Mouse (Mus musculus) common myeloid progenitor, adult 5-6 weeks (primary cell): ENCODE data around the gene Stk4. TPM values are rescaled to one million over a fixed set of nuclear protein-coding genes. Genes with fewer than 3 reads are reported as not detected.

ENCODE experiments used
- ATAC-seq: replicated peaks from 2 replicates; pipeline ENCODE4 v1.8.0; 2016; ENCODE audit warnings: low read depth, mild to moderate bottlenecking, moderate TSS enrichment, inconsistent platforms; ENCODE audit not compliant: poor library complexity, severe bottlenecking
- total RNA-seq: library from RNA; stranded (forward); fragments of 200-1000, 187-1606 nt; gene quantifications from 2 replicates; pipeline ENCODE4 v1.2.3, GENCODE M21; 2017

Stk4 gene
- total RNA-seq, 1 experiment from 2014 or later, result 208 TPM

DNA sequence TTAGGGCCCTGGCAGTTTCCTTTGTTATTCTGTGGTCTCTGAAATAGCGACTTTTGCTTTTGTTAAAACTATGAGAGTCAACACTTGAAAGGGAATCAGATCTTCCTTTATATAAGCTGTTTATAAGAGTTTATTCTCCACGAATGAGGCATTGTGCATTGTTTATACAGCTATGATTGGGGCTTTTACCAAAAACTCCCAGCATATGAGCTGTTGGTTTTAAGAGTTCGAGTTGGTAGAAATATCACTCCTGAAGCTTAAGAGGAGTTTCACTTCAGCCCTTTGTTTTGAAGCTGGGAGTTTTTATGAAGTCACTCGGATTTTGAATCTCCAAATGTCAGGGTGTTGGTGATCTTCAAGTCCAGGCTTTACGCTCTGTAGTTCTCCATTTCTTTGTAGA is 7.8 kb downstream of the Stk4 start:
- no peak for ATAC-seq

DNA sequence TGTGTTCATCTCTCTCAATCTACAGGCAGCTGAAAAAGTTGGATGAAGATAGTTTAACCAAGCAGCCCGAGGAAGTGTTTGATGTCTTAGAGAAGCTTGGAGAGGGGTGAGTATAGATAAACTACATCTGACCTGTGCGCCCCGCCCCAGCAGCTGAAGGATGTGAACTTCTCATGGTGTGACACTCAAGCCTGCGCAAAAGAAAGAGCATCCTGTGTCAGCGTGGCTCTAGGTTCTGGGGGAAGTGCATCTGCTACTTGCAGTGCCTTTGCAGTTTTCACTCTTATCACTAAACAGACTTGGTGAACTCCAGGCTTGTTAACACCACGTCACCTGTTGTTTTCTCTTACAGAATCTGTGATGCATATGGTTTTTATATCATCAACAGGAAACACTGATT is 9.4 kb downstream of the Stk4 start:
- ATAC-seq, result no peak

DNA sequence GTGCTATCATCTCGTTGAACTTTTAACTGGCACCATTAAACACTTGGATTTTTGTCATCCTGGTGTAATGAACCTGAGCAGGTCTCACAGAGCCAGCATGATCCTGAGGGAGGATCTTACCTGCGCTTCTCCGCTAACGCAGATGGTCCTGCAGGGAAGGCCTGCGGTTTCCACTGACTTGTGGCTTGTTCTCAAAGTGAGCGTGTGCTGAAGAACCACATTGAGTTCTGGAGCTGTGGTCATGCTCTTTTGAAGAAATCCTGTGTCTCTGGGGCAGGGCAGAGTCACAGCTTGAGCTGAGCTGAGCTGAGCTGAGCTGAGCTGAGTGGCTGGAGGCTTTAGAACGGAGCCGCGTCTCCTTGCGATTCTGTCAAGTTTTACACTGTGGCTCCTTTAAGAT is 11.5 kb downstream of the Stk4 start:
- no peak for ATAC-seq

GRCm38 (mm10) chr2:164082175-164082574 is 12.1 kb downstream of the Stk4 start:
- no peak for ATAC-seq

GRCm38 (mm10) chr2:164083609-164084341 is 13.7 kb downstream of the Stk4 start:
- peak; percentile 88 for ATAC-seq

GRCm38 (mm10) chr2:164084342-164084700 is 14.2 kb downstream of the Stk4 start:
- peak; percentile 5; the same call in 1 of the 2 replicates for ATAC-seq

DNA sequence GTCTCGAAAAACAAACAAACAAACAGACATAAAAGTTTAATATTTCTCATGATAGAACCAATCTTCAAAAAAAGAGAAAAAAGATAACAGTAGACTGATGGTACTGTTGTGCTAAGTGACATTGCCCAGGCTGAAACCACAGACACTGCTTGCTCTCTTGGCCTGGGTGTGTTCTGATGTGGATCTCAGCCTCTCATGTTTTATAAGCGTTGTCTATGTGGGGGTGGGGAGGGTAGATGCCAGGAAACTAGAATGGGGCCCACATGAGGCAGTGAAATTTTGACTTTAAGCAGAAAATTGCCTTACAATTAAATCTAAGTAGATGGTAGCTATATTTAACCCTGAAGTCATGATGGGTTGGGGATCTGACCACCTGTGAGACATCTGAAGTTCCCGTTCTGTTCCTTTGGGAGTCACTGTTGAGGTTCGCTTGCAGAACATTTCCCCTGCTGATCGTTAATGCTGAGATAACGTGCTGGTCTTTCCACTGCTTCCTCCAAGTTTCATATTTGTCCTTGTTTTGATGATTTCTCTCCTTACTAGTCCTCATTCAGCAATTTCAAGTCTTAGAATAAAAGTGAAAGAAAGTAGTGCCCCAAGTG is 17.4 kb downstream of the Stk4 start:
- no peak for ATAC-seq

DNA sequence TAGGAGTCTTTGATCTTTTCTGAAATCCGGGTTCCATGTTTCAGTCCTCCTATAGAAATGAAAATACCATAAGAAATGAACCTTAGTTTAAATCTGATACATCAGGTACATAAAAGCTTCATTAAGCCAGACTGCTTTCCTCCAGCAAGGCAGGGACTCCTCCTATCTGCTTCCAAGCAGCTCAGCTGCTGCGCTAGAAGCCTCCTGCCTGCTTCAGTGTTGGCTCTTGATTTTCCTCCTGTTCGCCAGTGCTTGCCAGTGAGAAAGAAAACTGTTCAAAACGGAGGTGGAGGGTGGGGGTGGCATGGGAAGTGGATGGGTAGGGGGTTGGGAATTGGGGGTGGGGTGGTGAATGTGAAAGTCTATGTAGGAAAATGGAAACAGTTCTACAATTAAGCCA is 19.4 kb downstream of the Stk4 start:
- no peak for ATAC-seq

DNA sequence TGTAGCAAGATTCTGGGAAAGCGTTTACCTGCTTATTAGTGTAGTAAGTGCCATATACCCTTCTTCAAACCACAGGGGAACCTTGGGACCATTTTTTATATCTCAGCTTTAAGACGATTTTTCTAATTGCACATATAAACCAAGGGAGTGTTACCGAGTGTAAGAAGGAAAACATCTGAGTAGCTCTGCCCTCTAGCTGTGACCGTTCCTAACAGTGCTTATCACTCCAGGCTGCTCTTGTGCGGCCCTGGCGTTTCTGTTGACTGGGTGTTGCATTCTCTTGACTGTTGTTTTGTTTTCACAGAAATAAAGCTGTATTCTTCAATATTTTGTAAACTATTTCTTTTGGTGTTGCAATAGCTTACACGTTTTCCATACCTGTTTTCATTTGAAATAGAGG is 24.0 kb downstream of the Stk4 start:
- peak; percentile 79 for ATAC-seq

GRCm38 (mm10) chr2:164098603-164099250 is 28.6 kb downstream of the Stk4 start:
- ATAC-seq, result no peak

DNA sequence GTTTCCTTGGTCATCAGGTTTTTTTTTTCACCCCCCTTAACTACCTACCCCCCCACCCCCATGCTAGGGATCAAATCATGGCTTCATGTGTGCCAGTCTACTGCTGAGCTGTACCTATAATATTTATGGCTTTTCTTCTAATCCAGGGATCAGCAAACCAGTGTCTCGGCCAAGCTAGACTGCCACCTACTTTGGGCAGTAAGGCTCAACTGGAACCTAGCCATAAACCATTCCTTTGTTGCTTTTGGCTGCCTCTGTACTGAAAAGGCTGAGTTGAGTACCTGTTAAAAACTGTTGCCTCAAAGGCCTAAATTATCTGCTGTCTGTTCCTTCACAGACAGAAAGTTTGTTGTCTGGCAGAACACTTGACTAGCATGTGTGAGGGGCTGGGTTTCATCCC is 31.8 kb downstream of the Stk4 start:
- ATAC-seq, result no peak

DNA sequence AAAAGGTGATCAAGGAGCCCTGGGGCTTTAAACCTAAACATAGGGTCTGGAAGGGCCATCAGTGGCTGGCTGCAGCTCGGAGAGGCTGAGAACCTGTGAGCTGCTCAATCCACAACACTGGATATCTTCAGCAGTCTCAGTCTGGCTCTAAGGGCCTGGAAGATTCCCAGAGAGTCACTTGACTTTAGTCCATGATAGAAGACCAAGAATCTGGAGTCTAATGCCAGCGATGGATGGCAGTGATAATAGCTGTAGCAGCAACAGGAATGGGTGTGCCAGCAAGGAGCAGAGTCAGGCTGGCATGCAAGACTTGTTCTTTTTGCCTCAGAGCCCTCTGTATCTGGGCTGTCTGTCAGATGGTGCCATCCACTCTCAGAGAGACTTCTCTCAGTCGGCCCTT is 32.2 kb downstream of the Stk4 start:
- no peak for ATAC-seq

- peak; percentile 70; the same call in 1 of the 2 replicates for ATAC-seq
These were observed 33.4 kb downstream of the Stk4 start for GRCm38 (mm10) chr2:164103501-164103900.

DNA sequence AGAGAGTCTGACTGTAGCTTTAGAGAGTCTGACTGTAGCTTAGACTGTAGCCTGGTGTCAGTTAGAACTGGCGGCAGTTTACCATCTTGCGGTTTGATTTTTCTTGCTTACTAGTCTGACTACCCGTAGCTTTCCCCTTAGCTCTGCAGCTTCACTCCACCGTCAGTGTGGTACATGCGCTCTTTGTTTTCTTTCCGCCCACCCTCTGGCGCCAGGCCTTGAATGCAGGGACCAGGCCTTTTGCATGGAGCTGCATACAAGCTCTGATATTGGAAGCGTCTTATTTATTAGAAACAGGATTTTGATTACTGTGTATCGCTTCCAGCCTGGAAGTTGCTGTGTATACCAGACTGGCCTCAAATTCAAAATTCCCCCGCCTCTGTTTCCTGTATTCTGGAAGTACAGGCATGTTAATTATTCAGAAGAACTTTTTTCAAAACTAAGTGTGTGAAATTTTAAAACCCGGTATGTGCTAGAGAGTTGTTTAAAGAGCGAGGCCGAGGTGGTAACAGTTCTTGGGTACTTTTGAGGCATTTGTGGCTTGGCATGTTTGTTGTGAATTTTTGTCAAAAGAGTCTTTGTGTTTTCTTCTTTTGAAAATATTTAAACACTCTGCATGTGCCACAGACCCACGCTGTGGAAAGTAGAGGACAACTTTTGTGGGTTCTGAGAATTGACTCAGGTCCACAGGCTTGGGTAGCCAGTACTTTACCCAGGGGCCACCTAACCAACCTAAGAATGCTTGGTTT is 36.3 kb downstream of the Stk4 start:
- no peak for ATAC-seq

DNA sequence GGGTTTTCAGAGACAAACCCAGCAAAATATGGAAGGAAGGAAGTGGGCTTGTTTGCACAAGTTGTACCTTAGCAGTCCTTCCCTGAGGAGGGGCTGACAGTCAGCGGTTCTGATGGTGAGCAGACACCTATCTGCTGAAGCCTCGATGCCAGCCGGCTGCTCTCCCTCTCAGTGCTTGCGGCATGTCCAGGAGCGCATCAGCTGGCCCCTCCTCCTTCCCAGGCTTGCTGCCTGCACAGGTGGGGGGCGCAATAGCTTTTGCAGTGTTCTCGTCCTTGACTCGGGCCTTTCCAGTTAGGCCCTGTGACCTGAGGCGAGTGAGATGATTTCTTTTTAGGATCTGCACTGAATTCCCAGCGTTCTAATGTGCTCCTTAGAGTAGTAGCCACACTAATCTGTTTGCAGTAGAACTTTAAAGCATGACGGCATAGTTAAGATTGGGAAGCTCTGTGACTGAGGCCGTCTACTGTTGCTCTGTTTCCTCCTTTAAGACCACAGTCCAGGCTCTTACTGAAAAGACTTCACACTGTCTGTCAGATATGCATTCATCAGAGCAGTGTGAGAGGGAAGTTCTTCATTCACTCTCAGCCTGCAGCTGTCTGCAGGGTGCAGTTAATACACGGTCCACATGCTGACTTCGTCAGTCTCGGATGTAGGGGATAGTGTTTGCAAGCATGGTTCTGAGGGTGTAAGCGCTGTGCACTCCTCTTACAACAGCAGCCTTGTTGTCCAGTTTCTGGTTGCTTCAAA is 37.2 kb downstream of the Stk4 start:
- ATAC-seq, result no peak

GRCm38 (mm10) chr2:164108501-164108900 is 38.4 kb downstream of the Stk4 start:
- ATAC-seq, result no peak

DNA sequence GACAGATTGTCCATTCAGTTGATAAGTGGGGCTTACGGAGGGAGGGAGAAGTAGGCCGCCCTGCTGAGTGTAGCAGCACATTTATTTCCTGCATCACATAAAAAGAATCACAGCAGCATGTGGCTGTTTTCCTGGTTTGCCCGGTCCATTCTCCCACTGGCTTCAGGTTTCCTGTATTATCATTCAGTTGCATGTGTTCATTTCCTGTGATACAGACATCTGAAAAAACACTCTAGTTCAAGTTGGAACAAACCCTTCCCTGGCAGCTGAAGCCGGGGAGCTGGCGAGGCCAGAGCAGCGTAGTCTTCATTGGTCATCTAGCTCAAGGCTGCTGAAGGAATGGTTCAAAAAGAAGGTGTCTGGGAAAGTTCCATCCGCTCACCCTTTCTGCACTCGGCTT is 41.4 kb downstream of the Stk4 start:
- ATAC-seq, result no peak

- ATAC-seq, result no peak
These were observed 43.9 kb downstream of the Stk4 start for GRCm38 (mm10) chr2:164114051-164114450.

GRCm38 (mm10) chr2:164115531-164115930 is 45.4 kb downstream of the Stk4 start:
- ATAC-seq, result no peak

- no peak for ATAC-seq
These were observed 49.4 kb downstream of the Stk4 start for GRCm38 (mm10) chr2:164119503-164119902.
